Mouse (Mus musculus) forebrain, embryonic 11.5 days (tissue): ENCODE data around the gene Dhx36. TPM values are rescaled to one million over a fixed set of nuclear protein-coding genes. Genes with fewer than 3 reads are reported as not detected.

Source experiments
- ATAC-seq: fragments of 200-750 bp; cut with Nextera tagmentation; replicated peaks from 2 replicates; pipeline ENCODE4 v1.8.0; 2017; ENCODE audit warnings: moderate TSS enrichment; ENCODE audit not compliant: low FRiP score
- DNase-seq: peaks from one replicate; pipeline ENCODE4 v3.0.0-alpha.2; 2017; ENCODE audit warnings: low spot score
- H3K27ac ChIP-seq: fragments of 300-500 bp; sonication (generic); 2 replicates; pipeline ENCODE4 v1.5.1; 2014; ENCODE audit warnings: low read depth, low read length
- H3K27me3 ChIP-seq: fragments of 300-500 bp; sonication (generic); 2 replicates; pipeline ENCODE4 v1.6.1; 2014; ENCODE audit warnings: mild to moderate bottlenecking, low read length, mixed read lengths; ENCODE audit not compliant: control insufficient read depth, insufficient read depth
- H3K36me3 ChIP-seq: fragments of 300-500 bp; sonication (generic); 2 replicates; pipeline ENCODE4 v1.6.1; 2014; ENCODE audit warnings: mild to moderate bottlenecking, low read length, moderate library complexity, mixed read lengths; ENCODE audit not compliant: control insufficient read depth, insufficient read depth
- H3K4me1 ChIP-seq: fragments of 300-500 bp; sonication (generic); replicated peaks from 2 replicates; pipeline ENCODE4 v1.6.1; 2014; ENCODE audit warnings: low read length, mixed read lengths; ENCODE audit not compliant: control insufficient read depth, insufficient read depth
- H3K4me2 ChIP-seq: fragments of 300-500 bp; sonication (generic); 2 replicates; pipeline ENCODE4 v1.6.1; 2014; ENCODE audit warnings: low read depth, mild to moderate bottlenecking, low read length, moderate library complexity, mixed read lengths; ENCODE audit not compliant: severe bottlenecking
- H3K4me3 ChIP-seq: fragments of 300-500 bp; sonication (generic); 2 replicates; pipeline ENCODE4 v1.5.1; 2014; ENCODE audit warnings: low read depth, low read length
- H3K9ac ChIP-seq: fragments of 300-500 bp; sonication (generic); 2 replicates; pipeline ENCODE4 v1.6.1; 2014; ENCODE audit warnings: low read length
- H3K9me3 ChIP-seq: fragments of 300-500 bp; sonication (generic); 2 replicates; pipeline ENCODE4 v1.6.1; 2016; ENCODE audit warnings: low read length, mixed read lengths; ENCODE audit not compliant: control insufficient read depth
- WGBS: fragments of 180-500 bp; shearing (Covaris S2); extraction: QIAGEN DNeasy Blood & Tissue Kit; methylation state at CpG from one replicate; pipeline ENCODE4 v1.1.7; 2014; 5-methylcytosine and 5-hydroxymethylcytosine counted together
- polyA plus RNA-seq: library from polyadenylated mRNA; unstranded; fragments of >200 nt; fragmentation: Nextera tagmentation; extraction: Ambion mirVana; gene quantifications from 2 replicates; pipeline ENCODE4 v1.2.1, GENCODE M21; 2014

The Dhx36 gene
- polyA plus RNA-seq, 1 experiment from 2014 or later = 53.9 TPM

- Histone ChIP-seq H3K27me3 (no peaks in the 10 kb centered on the region), H3K4me3 (no peak overlapping the region), H3K4me2 (no peak overlapping the region), H3K27ac (no peak overlapping the region), H3K9ac (no peak overlapping the region), H3K4me1 (no peaks in the 10 kb centered on the region), H3K36me3 (peaks cover 8% of the 10 kb centered on the region; the same call in 1 of the 2 replicates), H3K9me3 (no peaks in the 10 kb centered on the region)
- ATAC-seq (no peak), DNase-seq (no peak)
- 96% methylated on average over 1 of the region's 1 CpGs for WGBS
Observed at GRCm38 (mm10) chr3:62470179-62470578, 36.6 kb downstream of the Dhx36 start.

GRCm38 (mm10) chr3:62464276-62464675 lies 42.5 kb downstream of the Dhx36 start:
- 90% methylated on average over 3 of the region's 3 CpGs for WGBS
- no peaks in the 10 kb centered on the region for H3K9me3 ChIP-seq
- H3K4me3 ChIP-seq = no peak overlapping the region

GRCm38 (mm10) chr3:62459483-62459882 lies 47.3 kb downstream of the Dhx36 start:
- no peaks in the 10 kb centered on the region for H3K9me3 ChIP-seq
- H3K4me3 ChIP-seq = no peak overlapping the region
- H3K9ac ChIP-seq = no peak overlapping the region
- H3K27me3 ChIP-seq = no peaks in the 10 kb centered on the region
- H3K27ac ChIP-seq = no peak overlapping the region
- WGBS = 79% methylated on average over 6 of the region's 6 CpGs
- DNase-seq (no peak), ATAC-seq (no peak)
- H3K4me1 ChIP-seq = peaks cover 3% of the 10 kb centered on the region; the same call in 1 of the 2 replicates
- no peak overlapping the region for H3K4me2 ChIP-seq
- H3K36me3 ChIP-seq = peaks cover 2% of the 10 kb centered on the region; the same call in 1 of the 2 replicates

More at GRCm38 (mm10) chr3:62464276-62464675, 42.5 kb downstream of the Dhx36 start:
- Histone ChIP-seq H3K27ac (no peak overlapping the region), H3K4me1 (no peaks in the 10 kb centered on the region), H3K4me2 (no peak overlapping the region), H3K9ac (no peak overlapping the region), H3K36me3 (peaks cover 5% of the 10 kb centered on the region; the same call in 1 of the 2 replicates), H3K27me3 (no peaks in the 10 kb centered on the region)
- ATAC-seq (no peak), DNase-seq (no peak)

GRCm38 (mm10) chr3:62458284-62459013 lies 48.4 kb downstream of the Dhx36 start:
- Histone ChIP-seq H3K36me3 (peaks cover 2% of the 10 kb centered on the region; the same call in 1 of the 2 replicates), H3K4me1 (peaks cover 10% of the 10 kb centered on the region; the same call in 1 of the 2 replicates), H3K4me3 (no peak overlapping the region), H3K4me2 (no peak overlapping the region), H3K9ac (no peak overlapping the region), H3K27me3 (no peaks in the 10 kb centered on the region), H3K9me3 (no peaks in the 10 kb centered on the region), H3K27ac (no peak overlapping the region)
- ATAC-seq (peak; percentile 48), DNase-seq (peak; percentile 79)
- 47% methylated on average over 6 of the region's 6 CpGs for WGBS

- peak; percentile 21 for ATAC-seq
- Histone ChIP-seq H3K4me2 (no peak overlapping the region), H3K4me3 (no peak overlapping the region), H3K36me3 (no peaks in the 10 kb centered on the region), H3K27me3 (no peaks in the 10 kb centered on the region), H3K9me3 (no peaks in the 10 kb centered on the region), H3K27ac (no peak overlapping the region), H3K9ac (no peak overlapping the region), H3K4me1 (peaks cover 10% of the 10 kb centered on the region; the same call in 1 of the 2 replicates)
- DNase-seq = no peak
- WGBS = 24% methylated on average over 1 of the region's 1 CpGs
Observed at GRCm38 (mm10) chr3:62455854-62456253, 51.0 kb downstream of the Dhx36 start.

- H3K36me3 ChIP-seq = no peaks in the 10 kb centered on the region
- no peak overlapping the region for H3K4me3 ChIP-seq
- H3K9me3 ChIP-seq = no peaks in the 10 kb centered on the region
- DNase-seq (peak; percentile 64), ATAC-seq (peak; percentile 61)
- no peaks in the 10 kb centered on the region for H3K27me3 ChIP-seq
- WGBS = 17% methylated on average over 3 of the region's 3 CpGs
- H3K27ac ChIP-seq = 0 out of 2 replicates have a peak overlapping the region, but pooled peaks have one; percentile 31
- H3K9ac ChIP-seq = no peak overlapping the region
- H3K4me1 ChIP-seq = peaks cover 10% of the 10 kb centered on the region; the same call in 1 of the 2 replicates
- H3K4me2 ChIP-seq = no peak overlapping the region
Observed at GRCm38 (mm10) chr3:62454096-62454495, 52.7 kb downstream of the Dhx36 start.

- Histone ChIP-seq H3K9me3 (no peaks in the 10 kb centered on the region), H3K9ac (no peak overlapping the region), H3K36me3 (no peaks in the 10 kb centered on the region), H3K4me1 (peaks cover 10% of the 10 kb centered on the region; the same call in 1 of the 2 replicates), H3K4me3 (no peak overlapping the region), H3K4me2 (no peak overlapping the region), H3K27me3 (no peaks in the 10 kb centered on the region), H3K27ac (no peak overlapping the region)
- WGBS = 29% methylated on average over 4 of the region's 4 CpGs
- ATAC-seq (no peak), DNase-seq (no peak)
Observed at GRCm38 (mm10) chr3:62452961-62453360, 53.8 kb downstream of the Dhx36 start.

GRCm38 (mm10) chr3:62449871-62450496 lies 56.8 kb downstream of the Dhx36 start:
- H3K27me3 ChIP-seq = no peaks in the 10 kb centered on the region
- peaks cover 6% of the 10 kb centered on the region; the same call in 1 of the 2 replicates for H3K4me1 ChIP-seq
- H3K27ac ChIP-seq = no peak overlapping the region
- H3K9me3 ChIP-seq = no peaks in the 10 kb centered on the region
- H3K9ac ChIP-seq = no peak overlapping the region
- no peaks in the 10 kb centered on the region for H3K36me3 ChIP-seq
- no peak overlapping the region for H3K4me3 ChIP-seq
- 92% methylated on average over 4 of the region's 4 CpGs for WGBS
- DNase-seq (no peak), ATAC-seq (no peak)
- no peak overlapping the region for H3K4me2 ChIP-seq
